Mouse (Mus musculus): ENCODE data around the gene Myod1.
A peak's percentile ranks its signal among the peaks of the same experiment; 100 is the strongest.

Myod1 gene

DNA sequence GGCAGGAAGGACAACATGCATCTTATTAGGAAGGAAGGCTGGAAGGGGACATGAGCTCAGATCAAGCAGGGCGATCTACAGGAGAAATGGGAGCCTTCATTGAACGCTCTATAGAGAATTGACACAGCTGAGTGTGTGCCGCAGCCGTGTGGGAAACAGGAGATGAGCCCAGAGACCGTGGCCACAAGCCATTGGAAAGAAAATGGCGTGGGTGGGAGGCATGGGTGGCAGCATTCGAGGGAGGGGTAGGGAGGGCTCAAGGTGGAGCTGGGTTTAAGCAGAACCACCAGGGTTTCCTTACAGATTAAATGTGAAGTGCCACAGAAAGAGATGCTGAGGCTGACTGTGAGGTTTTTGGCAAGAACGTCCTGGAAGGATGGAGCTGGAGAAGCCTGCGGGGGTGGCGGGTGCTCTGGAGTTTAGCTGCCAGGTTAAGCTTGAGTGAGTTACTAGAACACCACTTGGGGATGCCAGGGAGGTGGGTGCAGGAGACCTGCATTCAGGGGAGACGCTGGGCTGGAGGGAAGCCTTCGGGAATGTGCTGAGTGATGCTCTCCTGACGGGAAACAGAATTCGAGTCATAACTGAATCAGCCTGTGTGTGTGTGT is 39.6 kb downstream of the Myod1 start:
- ATAC-seq (ENCODE audit: low TSS enrichment), result peak; percentile 22; the same call in 1 of the 2 replicates

DNA sequence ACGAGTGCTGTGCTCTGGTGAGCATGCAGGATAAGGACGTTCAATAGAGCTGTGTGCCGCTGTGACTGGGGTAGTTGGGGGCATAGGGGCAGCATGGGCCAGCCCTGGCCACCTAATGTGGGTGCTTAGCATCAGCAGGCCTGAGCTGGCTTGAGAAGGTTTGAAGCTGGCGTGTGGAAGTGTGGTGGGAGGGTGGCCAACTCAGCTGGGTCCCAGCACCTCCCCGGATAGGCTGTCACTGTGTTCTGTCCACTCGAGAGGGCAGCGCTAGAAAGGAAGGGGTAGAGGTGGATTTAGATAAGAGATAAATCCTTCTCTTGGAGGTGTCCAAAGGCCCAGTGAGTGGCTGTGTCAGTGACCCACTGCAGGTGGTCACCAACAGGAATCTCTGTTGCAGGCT is 41.2 kb downstream of the Myod1 start:
- no peak for ATAC-seq (ENCODE audit: low TSS enrichment)

DNA sequence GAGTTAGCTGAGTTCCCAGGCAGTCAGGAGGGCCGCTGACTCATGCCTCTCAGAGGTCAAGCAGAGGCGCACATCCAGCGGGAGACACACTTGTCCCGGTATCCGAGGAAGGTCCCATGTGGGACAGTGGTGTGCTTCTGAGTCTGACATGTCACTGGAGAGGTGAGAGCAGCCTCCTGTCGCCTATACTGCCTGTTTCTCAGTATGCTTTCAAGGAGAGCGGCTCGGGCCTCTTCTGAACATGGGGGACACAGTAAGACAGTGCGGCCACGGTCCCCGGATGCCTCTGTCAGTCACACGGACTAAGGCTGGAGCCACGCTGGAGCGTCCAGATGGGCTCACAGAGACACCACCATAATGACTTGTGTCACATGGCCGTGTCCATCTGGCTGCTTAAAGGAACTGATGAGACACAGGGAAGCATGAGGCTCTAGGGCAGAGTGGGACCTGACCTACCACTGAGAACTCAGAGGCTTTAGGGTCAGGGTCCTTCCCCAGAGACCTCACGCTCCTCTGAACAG is 41.9 kb downstream of the Myod1 start:
- ATAC-seq (ENCODE audit: low TSS enrichment), result no peak

GRCm38 (mm10) chr7:46421535-46421934 is 45.3 kb downstream of the Myod1 start:
- ATAC-seq (ENCODE audit: low TSS enrichment), result peak; percentile 56

- peak; percentile 58 for ATAC-seq (ENCODE audit: low TSS enrichment)
Measured at GRCm38 (mm10) chr7:46422052-46422763, 45.9 kb downstream of the Myod1 start.

DNA sequence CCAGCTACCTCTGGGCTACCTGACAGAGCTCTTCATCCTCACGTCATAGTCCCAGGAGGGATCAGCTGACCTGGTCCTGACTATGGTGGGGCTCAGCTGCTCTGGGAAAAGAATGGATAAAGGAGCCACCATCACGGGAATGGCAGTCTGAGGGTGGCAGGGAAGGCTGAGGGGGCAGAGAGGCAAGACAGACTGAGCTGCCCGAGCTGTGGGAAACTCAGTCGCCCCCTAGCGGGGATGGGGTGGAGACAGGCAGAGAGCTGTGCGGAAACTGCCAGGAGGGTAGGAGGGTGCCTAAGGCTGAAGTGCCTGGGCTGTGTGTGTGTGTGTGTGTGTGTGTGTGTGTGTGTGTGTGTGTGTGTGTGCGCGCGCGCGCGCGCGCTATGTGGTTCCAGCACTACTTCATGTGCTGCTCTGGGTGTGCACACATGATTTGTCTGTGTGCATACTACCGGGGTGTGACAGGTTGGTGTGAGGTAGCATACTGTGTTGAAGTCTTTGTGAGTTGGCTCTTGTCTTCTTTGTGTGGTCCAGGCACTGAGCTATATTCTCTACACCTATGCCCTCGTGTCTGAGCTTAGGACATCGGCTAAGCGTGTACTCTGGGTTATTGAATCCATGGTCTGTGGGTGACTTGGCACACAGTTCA is 46.6 kb downstream of the Myod1 start:
- ATAC-seq (ENCODE audit: low TSS enrichment), result peak; percentile 74

- ATAC-seq (ENCODE audit: low TSS enrichment), result no peak
Measured at GRCm38 (mm10) chr7:46423951-46424350, 47.7 kb downstream of the Myod1 start.

DNA sequence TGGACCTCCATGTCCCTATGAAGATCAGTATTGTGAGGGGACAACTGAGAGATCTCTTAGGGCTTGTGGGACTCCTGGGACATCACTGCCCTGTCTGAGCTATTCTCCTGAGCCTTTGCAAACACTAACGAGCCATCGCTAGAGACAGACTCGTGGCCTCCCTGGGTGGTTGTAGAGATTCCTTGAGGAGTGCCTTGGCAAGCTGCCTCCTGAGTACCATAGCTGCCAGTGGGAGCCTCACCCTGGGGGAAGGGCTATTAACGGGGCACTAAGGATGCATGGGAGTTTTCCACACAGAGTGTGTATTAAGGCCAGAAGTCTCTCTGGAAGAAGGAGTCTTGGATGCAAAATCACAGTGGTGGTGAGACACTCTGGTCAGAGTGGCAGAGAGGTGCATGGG is 48.7 kb downstream of the Myod1 start:
- ATAC-seq (ENCODE audit: low TSS enrichment), result no peak
